ENCODE assay signal across 8 mouse cellular contexts in the genomic region with DNA sequence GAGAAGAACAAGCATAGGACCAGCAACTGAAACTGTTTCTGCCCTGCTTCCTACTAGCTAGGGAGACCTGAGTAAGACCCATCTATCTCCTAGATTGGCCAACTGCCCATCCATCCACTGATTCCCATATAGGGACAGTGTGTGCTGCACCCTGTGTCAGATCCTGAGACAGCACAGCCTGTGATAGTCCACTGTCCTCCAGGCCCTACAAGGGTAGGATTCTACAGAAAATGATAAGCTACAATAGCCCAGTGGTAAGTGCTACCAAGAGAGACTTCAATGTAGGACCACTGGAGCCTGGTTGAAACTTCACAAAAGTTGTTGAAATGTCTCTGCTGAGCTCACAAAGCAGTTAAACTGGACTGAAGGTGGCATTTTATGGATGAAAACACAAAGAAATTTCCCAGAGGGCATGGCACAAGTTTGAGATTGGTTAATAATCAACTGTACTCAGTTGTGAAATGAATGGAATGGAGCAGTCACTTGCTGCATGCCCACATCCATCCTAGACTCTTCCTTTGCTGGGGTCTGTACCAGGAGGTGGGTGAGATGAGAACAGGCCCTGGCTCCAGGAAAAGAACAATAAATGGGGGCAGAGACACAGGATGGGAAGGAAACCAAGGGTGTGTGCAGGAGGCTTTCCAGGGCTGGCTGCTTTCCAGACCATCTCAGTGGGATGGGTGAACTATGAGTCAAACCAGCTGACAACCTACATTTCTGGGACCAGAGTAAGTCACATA. TPM values are rescaled to one million over a fixed set of nuclear protein-coding genes. Genes with fewer than 3 reads are reported as not detected.
DNase-seq lines count a peak whose midpoint lies in the region; ATAC-seq and TF ChIP-seq lines count a peak whose summit lies in the region.
"Had no signal": no experiment of that assay in that cellular context is flagged by ENCODE, and none has a peak within 500 bp of the region (broad histone marks: within the 10 kb centered on the region; RNA-seq: fewer than 3 reads in every experiment).

No protein-coding gene starts in this region.

- H3K4me1 ChIP-seq in megakaryocyte, embryonic 14.5 days, result peaks cover 88% of the 10 kb centered on the region
- no peaks in the 10 kb centered on the region; the same call in 1 of the 2 replicates for H3K4me1 ChIP-seq in intestine, postnatal 0 days (replicated peaks; ENCODE audit: control insufficient read depth, insufficient read depth, low read length)

- peaks cover 13% of the 10 kb centered on the region for H3K9me3 ChIP-seq in megakaryocyte, embryonic 14.5 days
- H3K9me3 ChIP-seq in intestine, postnatal 0 days (ENCODE audit: control insufficient read depth), result 0 out of 2 replicates have a peak, but pooled peaks cover 10% of the 10 kb centered on the region

- ATAC-seq in megakaryocyte, adult 5-6 weeks (ENCODE audit: poor library complexity, severe bottlenecking), result no peak
- 0 out of 2 replicates have a peak, but pooled peaks have one; percentile 35 for ATAC-seq in intestine, postnatal 0 days
- no peak for ATAC-seq in CD4-positive, CD25-positive, alpha-beta regulatory T cell, adult 4 months

- peak; percentile 29 for DNase-seq in fibroblast of lung, adult 2 months (ENCODE audit: low read depth)
- peak; percentile 79 for DNase-seq in lung, postnatal 36 days
- no peak for DNase-seq in neural tube, embryonic 10.5 days (ENCODE audit: extremely low spot score, low spot score)
- DNase-seq: thymus, adult 18-20 months had no signal

- no peak for TF ChIP-seq CTCF in intestine, postnatal 0 days (IDR thresholded peaks at IDR 0.05; ENCODE audit: low read depth)

- no peaks in the 10 kb centered on the region for H3K27me3 ChIP-seq in megakaryocyte, embryonic 14.5 days (replicated peaks)
- H3K27me3 ChIP-seq in intestine, postnatal 0 days (replicated peaks; ENCODE audit: control insufficient read depth, insufficient read depth, low read length), result no peaks in the 10 kb centered on the region

- no peak overlapping the region for H3K9ac ChIP-seq in intestine, postnatal 0 days (ENCODE audit: low read depth, low read length)

- H3K36me3 ChIP-seq in megakaryocyte, embryonic 14.5 days (replicated peaks; ENCODE audit: low read length), result peaks cover 75% of the 10 kb centered on the region
- no peaks in the 10 kb centered on the region; the same call in 1 of the 2 replicates for H3K36me3 ChIP-seq in intestine, postnatal 0 days (ENCODE audit: control insufficient read depth, insufficient read depth)

- peak overlapping the region; percentile 57 for H3K4me3 ChIP-seq in megakaryocyte, embryonic 14.5 days (replicated peaks)
- no peak overlapping the region for H3K4me3 ChIP-seq in intestine, postnatal 0 days (ENCODE audit: low read depth, low read length)

- H3K27ac ChIP-seq in intestine, postnatal 0 days (ENCODE audit: low read depth, low read length), result peak overlapping the region; percentile 46; the same call in 1 of the 2 replicates

- H3K4me2 ChIP-seq in intestine, postnatal 0 days (replicated peaks; ENCODE audit: low read depth), result no peak overlapping the region

RNA-seq across cellular contexts. Expression of a gene that starts 15.4 kb away (rescaled TPM):
- polyA plus RNA-seq in megakaryocyte, embryonic 14.5 days (2012; ENCODE audit: insufficient read depth, low replicate concordance), result 3.8 and 8.2 TPM in 2 replicates
- 26.7 and 33.1 TPM in 2 replicates for total RNA-seq in megakaryocyte, adult 5-6 weeks (2015)
- 15.8 and 18.9 TPM in 2 replicates for total RNA-seq in megakaryocyte, adult 5-6 weeks (2017)
- 10.3 and 10.4 TPM in 2 replicates for polyA plus RNA-seq in intestine, postnatal 0 days (2015; fragmentation: Nextera tagmentation; extraction: Ambion mirVana)
- polyA plus RNA-seq in CD4-positive, CD25-positive, alpha-beta regulatory T cell, adult 4 months (2017; shearing (Covaris generic)), result 10 to 100 TPM; 67.5 to 87.0 TPM
